Mouse (Mus musculus) midbrain, postnatal 0 days (tissue): ENCODE measurements around the gene Zfhx2. TPM values are rescaled to one million over a fixed set of nuclear protein-coding genes. Genes with fewer than 3 reads are reported as not detected.
A peak's percentile ranks its signal among the peaks of the same experiment; 100 is the strongest.

Experiments used
- ATAC-seq: fragments of 200-750 bp; cut with Nextera tagmentation; 2 replicates; pipeline ENCODE4 v1.8.0; 2017; ENCODE audit warnings: moderate number of reproducible peaks, mild to moderate bottlenecking, moderate TSS enrichment, moderate library complexity; ENCODE audit not compliant: low FRiP score
- DNase-seq: peaks from one replicate; pipeline ENCODE4 v3.0.0-alpha.2; 2015; ENCODE audit warnings: low spot score
- H3K27ac ChIP-seq: fragments of 300-500 bp; sonication (generic); 2 replicates; pipeline ENCODE4 v1.5.1; 2014; ENCODE audit warnings: low read depth, mild to moderate bottlenecking, low read length, mixed read lengths
- H3K27me3 ChIP-seq: fragments of 300-500 bp; sonication (generic); 2 replicates; pipeline ENCODE4 v1.6.1; 2014; ENCODE audit warnings: low read length, control low read depth, mixed read lengths; ENCODE audit not compliant: insufficient read depth
- H3K36me3 ChIP-seq: fragments of 300-500 bp; sonication (generic); 2 replicates; pipeline ENCODE4 v1.6.1; 2014; ENCODE audit warnings: low read length, control low read depth, mixed read lengths; ENCODE audit not compliant: insufficient read depth
- H3K4me1 ChIP-seq: fragments of 300-500 bp; sonication (generic); 2 replicates; pipeline ENCODE4 v1.6.1; 2014; ENCODE audit warnings: mild to moderate bottlenecking, control low read depth, antibody characterized with exemption, low read length, mixed read lengths; ENCODE audit not compliant: insufficient read depth
- H3K4me2 ChIP-seq: fragments of 300-500 bp; sonication (generic); 2 replicates; pipeline ENCODE4 v1.6.1; 2014; ENCODE audit warnings: low read depth, mild to moderate bottlenecking, low read length, mixed read lengths; ENCODE audit not compliant: poor library complexity, severe bottlenecking
- H3K4me3 ChIP-seq: fragments of 300-500 bp; sonication (generic); 2 replicates; pipeline ENCODE4 v1.5.1; 2014; ENCODE audit warnings: low read depth, mild to moderate bottlenecking, low read length, moderate library complexity
- H3K9ac ChIP-seq: fragments of 300-500 bp; sonication (generic); replicated peaks from 2 replicates; pipeline ENCODE4 v1.6.1; 2014; ENCODE audit warnings: mild to moderate bottlenecking, low read length, moderate library complexity, mixed read lengths; ENCODE audit not compliant: poor library complexity, severe bottlenecking
- H3K9me3 ChIP-seq: fragments of 300-500 bp; sonication (generic); 2 replicates; pipeline ENCODE4 v1.6.1; 2016; ENCODE audit warnings: low read length, control low read depth
- CTCF ChIP-seq: IDR thresholded peaks from 2 replicates; pipeline ENCODE4 v1.5.1; 2016; ENCODE audit warnings: antibody characterized with exemption, mild to moderate bottlenecking
- WGBS: fragments of 180-500 bp; shearing (Covaris S2); extraction: QIAGEN DNeasy Blood & Tissue Kit; methylation state at CpG from one replicate; pipeline ENCODE4 v1.1.7; 2014; 5-methylcytosine and 5-hydroxymethylcytosine counted together
- polyA plus RNA-seq: library from polyadenylated mRNA; unstranded; fragments of >200 nt; fragmentation: Nextera tagmentation; extraction: Ambion mirVana; gene quantifications from 2 replicates; pipeline ENCODE4 v1.2.1, GENCODE M21; 2015
- total RNA-seq: library from RNA; depleted of rRNA; stranded (reverse); fragments of >200 nt; gene quantifications from 2 replicates; pipeline ENCODE4 v1.2.3, GENCODE M21; 2014

The Zfhx2 gene
- total and polyA plus RNA-seq, 2 experiments from 2014 or later: 14.2 to 16.4 TPM

GRCm38 (mm10) chr14:55104365-55104764, 12.2 kb upstream of the Zfhx2 start:
- H3K27me3 ChIP-seq: no peaks in the 10 kb centered on the region
- 0 out of 2 replicates have a peak, but pooled peaks cover 5% of the 10 kb centered on the region for H3K36me3 ChIP-seq
- no peak overlapping the region for H3K27ac ChIP-seq
- no peak overlapping the region for H3K9ac ChIP-seq
- peaks cover 16% of the 10 kb centered on the region for H3K4me1 ChIP-seq
- TF ChIP-seq CTCF: no peak
- no peaks in the 10 kb centered on the region for H3K9me3 ChIP-seq
- no peak for DNase-seq
- H3K4me2 ChIP-seq: no peak overlapping the region
- ATAC-seq: no peak
- no peak overlapping the region for H3K4me3 ChIP-seq
- 87% methylated on average over 18 of the region's 18 CpGs for WGBS

GRCm38 (mm10) chr14:55102253-55102785, 10.2 kb upstream of the Zfhx2 start:
- H3K9ac ChIP-seq: no peak overlapping the region
- no peak for TF ChIP-seq CTCF
- no peaks in the 10 kb centered on the region for H3K9me3 ChIP-seq
- 85% methylated on average over 15 of the region's 15 CpGs for WGBS
- DNase-seq (no peak), ATAC-seq (no peak)
- H3K4me2 ChIP-seq: no peak overlapping the region
- H3K4me1 ChIP-seq: peaks cover 11% of the 10 kb centered on the region; the same call in 1 of the 2 replicates
- peaks cover 5% of the 10 kb centered on the region; the same call in 1 of the 2 replicates for H3K36me3 ChIP-seq
- no peak overlapping the region for H3K4me3 ChIP-seq
- H3K27ac ChIP-seq: no peak overlapping the region
- no peaks in the 10 kb centered on the region for H3K27me3 ChIP-seq

GRCm38 (mm10) chr14:55101592-55101991, 9.5 kb upstream of the Zfhx2 start:
- TF ChIP-seq CTCF: peak; percentile 85
- no peak overlapping the region for H3K4me3 ChIP-seq
- 39% methylated on average over 4 of the region's 4 CpGs for WGBS
- DNase-seq: peak; percentile 78
- H3K36me3 ChIP-seq: peaks cover 5% of the 10 kb centered on the region; the same call in 1 of the 2 replicates
- H3K4me2 ChIP-seq: no peak overlapping the region
- peaks cover 11% of the 10 kb centered on the region; the same call in 1 of the 2 replicates for H3K4me1 ChIP-seq
- H3K27ac ChIP-seq: no peak overlapping the region
- no peaks in the 10 kb centered on the region for H3K27me3 ChIP-seq
- no peak overlapping the region for H3K9ac ChIP-seq
- no peaks in the 10 kb centered on the region for H3K9me3 ChIP-seq
- ATAC-seq: peak; percentile 0; the same call in 1 of the 2 replicates

GRCm38 (mm10) chr14:55098067-55098466, 5.9 kb upstream of the Zfhx2 start:
- DNase-seq (peak; percentile 79), ATAC-seq (no peak)

GRCm38 (mm10) chr14:55097646-55098045, 5.5 kb upstream of the Zfhx2 start:
- no peak for TF ChIP-seq CTCF
- Histone ChIP-seq H3K4me2 (no peak overlapping the region; the same call in 1 of the 2 replicates), H3K27ac (0 out of 2 replicates have a peak overlapping the region, but pooled peaks have one; percentile 26), H3K36me3 (peaks cover 5% of the 10 kb centered on the region; the same call in 1 of the 2 replicates), H3K9ac (no peak overlapping the region), H3K4me3 (no peak overlapping the region), H3K9me3 (no peaks in the 10 kb centered on the region), H3K27me3 (no peaks in the 10 kb centered on the region), H3K4me1 (peaks cover 8% of the 10 kb centered on the region)
- 50% methylated on average over 10 of the region's 10 CpGs for WGBS
- ATAC-seq: no peak
- no peak for DNase-seq

More at GRCm38 (mm10) chr14:55098067-55098466, 5.9 kb upstream of the Zfhx2 start:
- Histone ChIP-seq H3K36me3 (peaks cover 5% of the 10 kb centered on the region; the same call in 1 of the 2 replicates), H3K9me3 (no peaks in the 10 kb centered on the region), H3K4me2 (no peak overlapping the region), H3K4me1 (peaks cover 8% of the 10 kb centered on the region), H3K4me3 (no peak overlapping the region), H3K9ac (no peak overlapping the region), H3K27me3 (no peaks in the 10 kb centered on the region), H3K27ac (no peak overlapping the region)
- WGBS: 63% methylated on average over 4 of the region's 4 CpGs
- peak; percentile 85 for TF ChIP-seq CTCF

- TF ChIP-seq CTCF: no peak
- peaks cover 5% of the 10 kb centered on the region; the same call in 1 of the 2 replicates for H3K36me3 ChIP-seq
- no peak overlapping the region for H3K27ac ChIP-seq
- ATAC-seq: no peak
- no peak overlapping the region for H3K4me3 ChIP-seq
- no peaks in the 10 kb centered on the region for H3K9me3 ChIP-seq
- H3K9ac ChIP-seq: 0 out of 2 replicates have a peak overlapping the region, but pooled peaks have one; percentile 24
- peaks cover 8% of the 10 kb centered on the region for H3K4me1 ChIP-seq
- WGBS: 54% methylated on average over 9 of the region's 9 CpGs
- no peak for DNase-seq
- H3K27me3 ChIP-seq: no peaks in the 10 kb centered on the region
- peak overlapping the region; percentile 1 for H3K4me2 ChIP-seq
These were observed 4.5 kb upstream of the Zfhx2 start for GRCm38 (mm10) chr14:55096573-55097087.
